Mouse (Mus musculus): Measurements from ENCODE around the gene Cacna1h. TPM values are rescaled to one million over a fixed set of nuclear protein-coding genes. Genes with fewer than 3 reads are reported as not detected.

The Cacna1h gene
- polyA plus RNA-seq, 1 experiment from 2014 or later = 6.2 TPM

DNA sequence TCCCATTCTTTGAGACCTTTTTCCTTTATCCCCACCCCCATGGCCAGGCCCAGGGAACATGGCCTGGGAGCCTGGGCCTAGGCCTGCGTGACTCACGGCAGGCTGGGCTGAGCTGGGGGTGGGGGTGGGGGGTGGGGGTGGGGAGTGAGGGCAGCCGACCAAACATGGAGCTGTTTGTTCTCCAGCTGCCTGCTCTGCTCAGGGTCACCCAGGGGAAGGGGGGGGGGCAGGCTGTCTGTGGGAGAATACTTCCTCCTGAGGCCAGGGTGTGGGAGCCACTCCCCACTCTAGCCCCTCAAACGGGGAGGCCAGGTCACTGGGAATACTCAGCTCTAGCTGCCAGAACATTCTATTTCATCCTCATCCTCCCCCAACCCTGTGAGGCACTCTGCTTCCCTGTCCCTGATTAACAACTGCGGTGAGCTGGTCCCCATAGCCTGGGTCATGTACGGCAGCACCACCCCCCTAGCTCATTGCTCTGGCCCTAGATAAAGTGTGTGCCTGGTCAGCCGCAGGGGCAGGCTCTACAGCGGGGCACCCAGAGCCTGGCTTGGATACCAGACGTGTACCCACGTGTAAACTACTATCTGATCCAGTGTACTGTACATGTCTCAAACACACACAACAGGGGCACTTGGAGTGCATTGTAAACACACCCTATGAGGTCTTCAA lies 28.2 kb downstream of the Cacna1h start:
- no peak overlapping the region for H3K4me3 ChIP-seq
- H3K4me1 ChIP-seq = peaks cover 62% of the 10 kb centered on the region
- H3K27ac ChIP-seq = no peak overlapping the region
- H3K27me3 ChIP-seq = no peaks in the 10 kb centered on the region
- peak overlapping the region; percentile 7; the same call in 1 of the 2 replicates for H3K4me2 ChIP-seq
- no peak overlapping the region for H3K9ac ChIP-seq
- 0 out of 2 replicates have a peak, but pooled peaks have one; percentile 3 for ATAC-seq (ENCODE audit: insufficient number of reproducible peaks, insufficient read depth, low FRiP score, low TSS enrichment, low read depth)
- no peaks in the 10 kb centered on the region for H3K9me3 ChIP-seq
- 14% methylated on average over 10 of the region's 10 CpGs for WGBS
- 0 out of 2 replicates have a peak, but pooled peaks cover 11% of the 10 kb centered on the region for H3K36me3 ChIP-seq

DNA sequence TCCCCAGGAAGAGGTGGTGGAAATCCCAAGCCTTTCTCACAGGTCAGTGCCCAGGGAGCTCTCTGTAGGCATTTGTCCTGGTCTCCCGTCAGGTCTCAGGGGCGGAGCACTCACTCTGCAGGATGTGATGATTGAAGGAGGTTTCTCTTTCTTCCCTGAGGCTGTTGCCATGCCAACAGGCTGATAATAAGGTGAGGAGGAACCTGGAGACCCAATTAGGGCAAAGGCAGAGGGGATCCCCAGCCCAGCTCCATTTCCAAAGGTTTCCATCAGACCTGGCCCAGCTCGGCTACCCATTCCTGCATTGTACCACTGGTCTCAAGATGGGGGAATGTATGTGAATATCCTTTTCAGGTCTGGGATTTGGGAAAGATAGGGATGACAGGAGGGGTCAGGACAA lies 29.4 kb downstream of the Cacna1h start:
- Histone ChIP-seq H3K4me1 (peaks cover 61% of the 10 kb centered on the region), H3K4me2 (no peak overlapping the region), H3K36me3 (0 out of 2 replicates have a peak, but pooled peaks cover 11% of the 10 kb centered on the region), H3K9ac (no peak overlapping the region), H3K27ac (no peak overlapping the region), H3K4me3 (no peak overlapping the region), H3K27me3 (no peaks in the 10 kb centered on the region), H3K9me3 (no peaks in the 10 kb centered on the region)
- WGBS = 35% methylated on average over 3 of the region's 3 CpGs
- ATAC-seq (ENCODE audit: insufficient number of reproducible peaks, insufficient read depth, low FRiP score, low TSS enrichment, low read depth) = no peak

DNA sequence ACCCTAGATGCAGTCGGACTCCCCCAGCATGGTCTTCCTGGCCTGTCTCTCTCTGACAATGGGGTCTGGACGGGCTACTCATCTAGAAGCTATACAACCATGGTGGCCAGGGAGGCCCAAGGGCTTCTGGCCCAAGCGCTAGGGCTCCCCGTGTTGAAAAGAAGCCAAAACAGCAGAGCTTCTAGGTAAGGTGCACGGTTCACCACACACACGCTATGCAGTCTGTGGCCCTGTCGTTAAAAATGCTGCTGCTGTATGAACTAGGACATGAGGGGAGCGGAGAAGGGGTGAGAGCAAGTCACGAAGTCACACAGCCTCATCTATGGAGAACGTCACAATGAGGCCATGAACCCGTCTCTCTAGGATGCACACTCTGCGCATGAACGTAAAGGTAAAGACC lies 31.4 kb downstream of the Cacna1h start:
- Histone ChIP-seq H3K27ac (no peak overlapping the region), H3K36me3 (peaks cover 15% of the 10 kb centered on the region; the same call in 1 of the 2 replicates), H3K4me3 (no peak overlapping the region), H3K27me3 (no peaks in the 10 kb centered on the region), H3K9ac (no peak overlapping the region), H3K4me1 (peaks cover 52% of the 10 kb centered on the region), H3K9me3 (no peaks in the 10 kb centered on the region), H3K4me2 (no peak overlapping the region)
- ATAC-seq (ENCODE audit: insufficient number of reproducible peaks, insufficient read depth, low FRiP score, low TSS enrichment, low read depth) = no peak
- WGBS = 85% methylated on average over 13 of the region's 13 CpGs

DNA sequence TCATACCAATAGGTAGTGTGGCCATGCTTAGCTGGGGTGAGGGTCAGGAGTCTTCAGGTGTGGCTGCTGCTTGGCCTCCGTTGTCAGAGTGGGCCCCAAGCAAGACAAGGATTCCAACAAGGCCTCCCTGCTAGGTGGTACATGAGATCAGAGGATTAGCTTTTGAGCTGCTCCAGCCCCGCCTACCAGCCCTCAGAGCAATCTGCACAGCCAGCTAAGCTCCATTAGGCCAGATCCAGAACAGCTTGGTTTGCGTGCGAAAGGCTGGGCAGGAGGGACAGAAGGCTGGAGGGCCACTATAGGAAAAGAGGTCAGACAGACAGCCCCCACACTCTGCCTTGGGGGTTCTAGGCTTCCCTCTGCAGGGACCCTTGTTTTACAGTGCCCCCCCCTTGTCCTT lies 32.1 kb downstream of the Cacna1h start:
- peaks cover 23% of the 10 kb centered on the region for H3K36me3 ChIP-seq
- no peak overlapping the region for H3K4me2 ChIP-seq
- no peak overlapping the region for H3K4me3 ChIP-seq
- H3K27me3 ChIP-seq = no peaks in the 10 kb centered on the region
- no peak overlapping the region for H3K27ac ChIP-seq
- ATAC-seq (ENCODE audit: insufficient number of reproducible peaks, insufficient read depth, low FRiP score, low TSS enrichment, low read depth) = no peak
- 36% methylated on average over 4 of the region's 4 CpGs for WGBS
- H3K9me3 ChIP-seq = no peaks in the 10 kb centered on the region
- H3K9ac ChIP-seq = no peak overlapping the region
- H3K4me1 ChIP-seq = peaks cover 44% of the 10 kb centered on the region

DNA sequence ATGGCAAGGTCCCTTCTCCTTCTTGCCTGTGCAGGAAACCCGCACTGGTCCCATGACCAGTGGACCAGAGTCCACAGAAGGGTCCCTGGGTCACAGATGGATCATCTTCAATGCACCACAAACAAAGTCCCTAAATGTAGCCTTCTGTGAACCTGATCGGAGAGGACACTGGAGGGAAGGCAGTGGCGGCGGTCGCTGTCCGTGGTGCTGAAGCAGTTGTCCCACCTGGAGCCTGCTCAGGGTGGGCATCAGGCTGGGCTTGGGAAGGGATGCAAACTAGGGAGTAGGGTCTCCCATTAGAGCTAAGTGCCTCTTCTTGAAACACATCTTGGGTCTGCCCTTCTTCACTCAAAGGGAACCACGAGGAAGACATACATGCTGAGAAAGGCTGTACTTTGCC lies 33.1 kb downstream of the Cacna1h start:
- H3K9ac ChIP-seq = no peak overlapping the region
- 5% methylated on average over 7 of the region's 7 CpGs for WGBS

DNA sequence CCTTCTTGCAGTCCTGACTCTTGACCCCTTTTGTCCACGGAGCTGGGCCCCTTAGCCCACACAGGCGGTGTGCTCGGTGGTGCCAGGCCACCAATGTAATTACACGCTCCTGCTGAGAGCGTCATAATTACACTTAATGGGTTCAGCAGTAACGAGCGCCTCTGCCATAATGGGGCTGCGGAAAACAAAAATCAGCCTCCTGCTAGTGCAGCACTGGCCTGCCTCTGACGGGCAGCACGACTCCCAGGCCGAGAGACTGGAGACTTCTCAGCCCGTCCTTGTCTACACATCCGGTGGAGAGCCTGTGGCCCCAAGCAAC lies 35.1 kb downstream of the Cacna1h start:
- Histone ChIP-seq H3K4me1 (peaks cover 18% of the 10 kb centered on the region), H3K9me3 (no peaks in the 10 kb centered on the region), H3K36me3 (peaks cover 37% of the 10 kb centered on the region), H3K9ac (no peak overlapping the region), H3K27ac (no peak overlapping the region), H3K4me2 (no peak overlapping the region), H3K27me3 (no peaks in the 10 kb centered on the region), H3K4me3 (no peak overlapping the region)
- no peak for ATAC-seq (ENCODE audit: insufficient number of reproducible peaks, insufficient read depth, low FRiP score, low TSS enrichment, low read depth)
- 26% methylated on average over 13 of the region's 13 CpGs for WGBS

More for the DNA sequence above, 33.1 kb downstream of the Cacna1h start:
- Histone ChIP-seq H3K36me3 (peaks cover 30% of the 10 kb centered on the region), H3K4me3 (no peak overlapping the region), H3K4me2 (no peak overlapping the region), H3K4me1 (peaks cover 34% of the 10 kb centered on the region), H3K27me3 (no peaks in the 10 kb centered on the region), H3K9me3 (no peaks in the 10 kb centered on the region), H3K27ac (no peak overlapping the region)
- ATAC-seq (ENCODE audit: insufficient number of reproducible peaks, insufficient read depth, low FRiP score, low TSS enrichment, low read depth) = no peak

DNA sequence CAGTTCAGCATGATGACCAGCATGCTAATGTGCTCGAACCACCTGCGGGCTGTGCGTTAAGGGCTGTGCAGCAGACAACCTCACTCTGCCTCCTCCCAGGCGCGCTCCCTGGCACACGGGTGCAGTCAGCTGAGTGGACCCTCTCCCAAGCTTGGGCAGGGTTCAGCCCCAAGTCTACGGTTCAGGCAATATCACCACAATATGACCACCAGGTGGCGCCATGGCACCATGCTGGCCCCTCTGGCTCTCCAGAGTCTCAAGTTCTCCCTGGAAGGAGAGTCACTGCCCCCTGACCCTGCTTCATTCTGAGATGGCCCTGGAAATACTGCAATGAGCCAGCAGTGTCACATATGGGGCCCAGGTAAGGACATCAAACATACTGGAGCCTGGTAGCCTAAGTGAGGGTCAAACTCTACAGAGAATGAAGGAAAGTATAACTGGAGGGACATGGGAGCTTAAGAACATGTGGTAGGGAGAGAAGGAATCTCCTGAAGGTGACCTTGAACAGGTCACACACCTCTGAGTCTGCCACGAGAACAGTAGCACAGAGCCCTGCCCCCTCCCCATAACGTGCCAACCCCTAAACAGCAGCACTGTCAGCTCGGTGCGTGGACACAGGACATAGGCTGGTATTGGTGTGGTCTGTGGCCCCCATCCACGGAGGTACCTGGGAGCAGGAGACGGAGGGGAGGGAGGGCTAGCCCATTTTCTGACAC lies 35.6 kb downstream of the Cacna1h start:
- Histone ChIP-seq H3K36me3 (peaks cover 39% of the 10 kb centered on the region), H3K9me3 (no peaks in the 10 kb centered on the region), H3K27ac (no peak overlapping the region), H3K27me3 (no peaks in the 10 kb centered on the region), H3K9ac (no peak overlapping the region), H3K4me1 (peaks cover 18% of the 10 kb centered on the region), H3K4me2 (no peak overlapping the region), H3K4me3 (no peak overlapping the region)
- WGBS = 26% methylated on average over 14 of the region's 14 CpGs
- no peak for ATAC-seq (ENCODE audit: insufficient number of reproducible peaks, insufficient read depth, low FRiP score, low TSS enrichment, low read depth)

DNA sequence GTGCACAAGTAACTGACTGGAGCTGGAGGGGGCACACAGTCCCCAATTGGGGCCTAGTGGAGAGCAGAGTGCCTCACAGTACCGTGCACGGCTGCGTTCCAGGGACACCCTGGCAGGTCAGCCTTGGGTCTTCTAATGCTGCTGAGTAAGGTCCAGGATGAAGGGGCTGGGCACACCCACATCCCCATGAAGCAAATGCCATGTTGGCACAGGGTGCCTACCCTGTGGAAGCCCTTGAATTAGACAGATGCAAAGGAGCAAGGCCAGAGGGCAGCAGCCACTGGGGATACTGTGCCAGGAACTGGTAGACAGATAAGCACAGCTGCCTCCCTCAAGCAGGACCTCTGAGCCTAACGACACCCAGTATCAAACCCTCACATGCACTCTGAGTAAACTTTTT lies 39.1 kb downstream of the Cacna1h start:
- 85% methylated on average over 4 of the region's 4 CpGs for WGBS
- no peak for ATAC-seq (ENCODE audit: insufficient number of reproducible peaks, insufficient read depth, low FRiP score, low TSS enrichment, low read depth)
- Histone ChIP-seq H3K36me3 (peaks cover 70% of the 10 kb centered on the region), H3K9ac (no peak overlapping the region), H3K4me1 (peaks cover 11% of the 10 kb centered on the region), H3K27me3 (no peaks in the 10 kb centered on the region), H3K27ac (no peak overlapping the region), H3K4me2 (no peak overlapping the region), H3K4me3 (no peak overlapping the region), H3K9me3 (no peaks in the 10 kb centered on the region)

DNA sequence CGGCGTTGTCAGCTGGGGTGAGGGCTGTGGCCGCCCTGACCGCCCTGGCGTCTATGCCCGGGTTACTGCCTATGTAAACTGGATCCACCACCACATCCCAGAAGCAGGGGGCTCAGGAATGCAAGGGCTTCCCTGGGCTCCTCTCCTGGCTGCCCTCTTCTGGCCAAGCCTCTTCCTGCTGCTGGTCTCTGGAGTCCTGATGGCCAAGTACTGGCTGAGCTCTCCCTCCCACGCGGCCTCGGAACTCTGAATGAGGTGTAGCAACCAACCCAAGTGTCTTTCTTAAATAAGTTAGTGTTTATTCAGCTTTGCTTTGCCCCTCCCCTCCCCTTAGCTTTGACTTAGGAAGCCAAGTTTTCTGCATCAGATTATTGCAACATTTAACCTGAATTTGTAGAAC lies 59.6 kb downstream of the Cacna1h start:
- 46% methylated on average over 9 of the region's 9 CpGs for whole genome bisulfite sequencing
- Histone ChIP-seq H3K4me3 (no peak overlapping the region), H3K36me3 (peaks cover 43% of the 10 kb centered on the region), H3K27me3 (no peaks in the 10 kb centered on the region), H3K4me1 (no peaks in the 10 kb centered on the region), H3K9ac (no peak overlapping the region), H3K4me2 (no peak overlapping the region), H3K9me3 (no peaks in the 10 kb centered on the region), H3K27ac (no peak overlapping the region; the same call in 1 of the 2 replicates)
- ATAC-seq (ENCODE audit: insufficient number of reproducible peaks, insufficient read depth, low FRiP score, low TSS enrichment, low read depth) = no peak

DNA sequence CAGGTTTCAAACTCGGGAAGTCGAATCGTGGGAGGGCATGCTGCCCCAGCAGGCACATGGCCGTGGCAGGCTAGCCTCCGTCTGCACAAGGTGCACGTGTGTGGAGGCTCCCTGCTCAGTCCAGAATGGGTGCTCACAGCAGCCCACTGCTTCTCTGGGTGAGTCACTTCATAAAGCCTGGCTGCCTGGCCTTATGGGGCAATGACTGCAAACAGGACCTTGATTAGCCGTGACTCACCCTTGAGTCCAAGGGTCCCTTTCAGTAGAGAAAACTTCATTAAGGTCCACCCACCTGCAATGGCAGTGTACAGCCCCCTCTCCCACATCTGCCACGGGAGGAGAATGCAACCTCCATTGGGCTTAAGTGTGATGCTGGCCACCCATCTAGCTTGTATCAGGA lies 61.1 kb downstream of the Cacna1h start:
- Histone ChIP-seq H3K27ac (no peak overlapping the region), H3K9ac (no peak overlapping the region), H3K36me3 (peaks cover 32% of the 10 kb centered on the region), H3K4me2 (no peak overlapping the region), H3K4me3 (no peak overlapping the region), H3K9me3 (no peaks in the 10 kb centered on the region), H3K27me3 (no peaks in the 10 kb centered on the region), H3K4me1 (no peaks in the 10 kb centered on the region)
- no peak for ATAC-seq (ENCODE audit: insufficient number of reproducible peaks, insufficient read depth, low FRiP score, low TSS enrichment, low read depth)
- 77% methylated on average over 8 of the region's 8 CpGs for WGBS

DNA sequence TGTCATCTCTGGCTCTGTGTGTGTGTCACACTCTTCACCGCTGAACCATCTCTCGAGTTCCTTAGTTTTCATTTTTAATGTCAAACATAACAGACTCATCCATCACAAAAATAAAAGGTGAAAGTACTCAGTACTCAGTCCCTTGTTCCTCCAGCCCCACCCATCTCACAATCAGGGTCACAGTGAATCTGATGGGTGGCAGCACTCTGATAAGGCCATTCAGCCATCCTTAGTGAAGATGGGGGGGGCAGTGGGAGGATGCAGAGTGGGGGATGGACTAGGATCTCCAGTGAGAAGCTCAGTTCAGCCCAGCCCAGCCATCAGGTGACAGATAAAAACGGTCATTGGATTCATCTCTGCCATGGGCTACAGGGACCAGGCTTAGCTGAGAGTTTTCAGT lies 64.6 kb downstream of the Cacna1h start, which contains the start of gene Tpsg1:
TSS of gene Tpsg1 (plus strand) at position 301 of the 400 bp plus-strand sequence.
- Histone ChIP-seq H3K4me3 (no peak within 1 kb of the TSS), H3K4me2 (no peak within 1 kb of the TSS), H3K9ac (no peak within 1 kb of the TSS), H3K27me3 (no peaks in the 10 kb centered on the region), H3K4me1 (no peaks in the 10 kb centered on the region), H3K9me3 (no peaks in the 10 kb centered on the region), H3K27ac (no peak within 1 kb of the TSS), H3K36me3 (no peaks in the 10 kb centered on the region)
- ATAC-seq (ENCODE audit: insufficient number of reproducible peaks, insufficient read depth, low FRiP score, low TSS enrichment, low read depth) = no peak
- WGBS = 83% methylated on average over 3 of the region's 3 CpGs

DNA sequence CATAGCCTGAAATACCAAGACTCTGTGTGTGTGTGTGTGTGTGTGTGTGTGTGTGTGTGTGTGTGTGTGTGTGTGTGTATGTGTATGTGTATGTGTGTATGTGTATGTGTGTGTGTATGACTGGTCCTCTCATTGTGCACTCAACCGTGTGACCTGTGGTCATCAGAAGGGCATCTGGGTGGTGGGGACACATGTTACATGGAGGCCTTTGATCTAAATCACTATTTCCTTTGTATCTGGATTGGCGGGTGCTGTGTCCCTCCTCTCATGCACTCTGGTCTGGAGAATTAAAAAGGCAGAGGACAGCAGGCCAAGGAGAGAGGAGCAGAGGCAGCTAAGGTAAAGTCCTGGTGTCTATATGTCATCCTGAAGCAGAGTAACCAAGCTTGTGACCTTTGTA lies 67.6 kb downstream of the Cacna1h start, which contains the start of gene Tpsb2:
TSS of gene Tpsb2 (plus strand) at position 301 of the 400 bp plus-strand sequence.
- WGBS = 69% methylated on average over 2 of the region's 2 CpGs
- no peak within 1 kb of the TSS for H3K27ac ChIP-seq
- no peak within 1 kb of the TSS for H3K4me3 ChIP-seq

More for the DNA sequence above, 67.6 kb downstream of the Cacna1h start, which contains the start of gene Tpsb2:
- no peak for ATAC-seq (ENCODE audit: insufficient number of reproducible peaks, insufficient read depth, low FRiP score, low TSS enrichment, low read depth)
- no peaks in the 10 kb centered on the region for H3K27me3 ChIP-seq
- no peaks in the 10 kb centered on the region for H3K4me1 ChIP-seq
- no peak within 1 kb of the TSS for H3K4me2 ChIP-seq
- H3K9me3 ChIP-seq = no peaks in the 10 kb centered on the region
- H3K9ac ChIP-seq = no peak within 1 kb of the TSS
- H3K36me3 ChIP-seq = no peaks in the 10 kb centered on the region

Data from embryonic facial prominence, embryonic 13.5 days (tissue).